ENCODE assay signal across 14 mouse cellular contexts in the genomic region with DNA sequence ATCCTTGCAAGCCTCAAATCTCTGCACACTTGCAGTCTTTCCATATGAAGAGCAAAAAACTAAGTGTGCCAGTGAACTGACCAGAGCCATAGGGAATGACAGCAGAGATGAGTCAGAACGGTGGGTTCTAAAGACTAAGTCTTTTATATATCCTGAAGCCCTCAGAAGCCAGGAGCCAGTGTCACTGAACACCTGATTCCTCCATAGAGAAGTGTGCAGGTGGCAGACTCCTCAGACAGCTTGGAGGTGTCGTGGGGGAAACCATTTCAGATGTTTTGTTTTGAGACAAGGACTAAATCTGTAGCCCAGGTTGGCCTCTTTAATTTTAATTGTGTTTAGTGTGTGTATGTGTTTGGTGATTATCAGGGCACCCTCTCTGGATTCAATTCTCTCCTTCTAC. TPM values are rescaled to one million over a fixed set of nuclear protein-coding genes. Genes with fewer than 3 reads are reported as not detected.
A peak's percentile ranks its signal among the peaks of the same experiment; 100 is the strongest.
DNase-seq lines count a peak whose midpoint lies in the region; ATAC-seq and TF ChIP-seq lines count a peak whose summit lies in the region.
"Had no signal": no experiment of that assay in that cellular context is flagged by ENCODE, and none has a peak within 500 bp of the region (broad histone marks: within the 10 kb centered on the region; RNA-seq: fewer than 3 reads in every experiment).

No protein-coding gene starts in this region.

- peaks cover 29% of the 10 kb centered on the region for H3K4me1 ChIP-seq in liver, embryonic 16.5 days (ENCODE audit: control insufficient read depth, low read depth, low read length)
- peaks cover 37% of the 10 kb centered on the region for H3K4me1 ChIP-seq in liver, postnatal 0 days (ENCODE audit: insufficient read depth)
- no peaks in the 10 kb centered on the region for H3K4me1 ChIP-seq in midbrain, embryonic 16.5 days (ENCODE audit: control insufficient read depth, insufficient read depth, low read length)

- H3K4me2 ChIP-seq in liver, embryonic 16.5 days (ENCODE audit: low read depth, low read length) = no peak overlapping the region
- no peak overlapping the region for H3K4me2 ChIP-seq in liver, postnatal 0 days (ENCODE audit: low read depth, low read length)
- no peak overlapping the region for H3K4me2 ChIP-seq in midbrain, embryonic 16.5 days (ENCODE audit: low read length)
- H3K4me2 ChIP-seq: forebrain, embryonic 15.5 days; neural tube, embryonic 12.5 days had no signal

- TF ChIP-seq CTCF in liver, postnatal 0 days (IDR thresholded peaks at IDR 0.05; ENCODE audit: low read depth) = no peak

- H3K9me3 ChIP-seq in liver, embryonic 16.5 days (replicated peaks; ENCODE audit: control insufficient read depth, low read length) = no peaks in the 10 kb centered on the region
- no peaks in the 10 kb centered on the region for H3K9me3 ChIP-seq in liver, postnatal 0 days (ENCODE audit: low read length)
- no peaks in the 10 kb centered on the region for H3K9me3 ChIP-seq in midbrain, embryonic 16.5 days (replicated peaks; ENCODE audit: control insufficient read depth, low read length, poor library complexity, severe bottlenecking)
- H3K9me3 ChIP-seq: forebrain, embryonic 15.5 days; midbrain, embryonic 10.5 days; neural tube, embryonic 12.5 days had no signal

- no peak for ATAC-seq in liver, embryonic 16.5 days (ENCODE audit: low read depth)
- no peak for ATAC-seq in liver, postnatal 0 days
- no peak for ATAC-seq in midbrain, embryonic 16.5 days
- ATAC-seq: forebrain, embryonic 15.5 days; hindbrain, embryonic 16.5 days had no signal

- DNase-seq in liver (no peak), A20 (ENCODE audit: low read depth, low spot score) (peak; percentile 72), R1 (ENCODE audit: low read depth, low spot score) (peak; percentile 48)
- no peak for DNase-seq in liver, postnatal 0 days
- no peak for DNase-seq in urinary bladder, postnatal 4 days (ENCODE audit: low spot score in 2 of 2)
- DNase-seq: cerebellum, adult 8-10 months; gastrocnemius, postnatal 36 days; thymus, postnatal 4 days had no signal

- 35% methylated on average over 2 of the region's 2 CpGs for WGBS in liver, embryonic 16.5 days (ENCODE audit: insufficient replicate concordance)
- WGBS in liver, postnatal 0 days (ENCODE audit: insufficient replicate concordance) = 48% methylated on average over 2 of the region's 2 CpGs
- WGBS in midbrain, embryonic 16.5 days = 69% methylated on average over 2 of the region's 2 CpGs

- H3K27me3 ChIP-seq in liver, embryonic 16.5 days (ENCODE audit: control insufficient read depth, insufficient read depth, low read depth, low read length) = no peaks in the 10 kb centered on the region
- no peaks in the 10 kb centered on the region for H3K27me3 ChIP-seq in liver, postnatal 0 days (ENCODE audit: insufficient read depth, low read length)
- no peaks in the 10 kb centered on the region for H3K27me3 ChIP-seq in midbrain, embryonic 16.5 days (ENCODE audit: control insufficient read depth, insufficient read depth, low read depth, low read length)
- H3K27me3 ChIP-seq: forebrain, embryonic 15.5 days; neural tube, embryonic 12.5 days had no signal

- H3K27ac ChIP-seq in liver, embryonic 16.5 days (ENCODE audit: low read length) = peak overlapping the region; percentile 68
- H3K27ac ChIP-seq in liver, postnatal 0 days (ENCODE audit: low read depth) = peak overlapping the region; percentile 87
- H3K27ac ChIP-seq in midbrain, embryonic 16.5 days (ENCODE audit: low read length) = no peak overlapping the region
- H3K27ac ChIP-seq: midbrain, embryonic 10.5 days; neural tube, embryonic 12.5 days had no signal

- no peak overlapping the region for H3K9ac ChIP-seq in liver, embryonic 16.5 days (ENCODE audit: low read depth, low read length)
- H3K9ac ChIP-seq in liver, postnatal 0 days (replicated peaks) = no peak overlapping the region
- H3K9ac ChIP-seq in midbrain, embryonic 16.5 days (ENCODE audit: low read depth, low read length) = no peak overlapping the region
- H3K9ac ChIP-seq: forebrain, embryonic 15.5 days; neural tube, embryonic 12.5 days had no signal

- no peak for TF ChIP-seq EP300 in liver, postnatal 0 days (IDR thresholded peaks at IDR 0.05; ENCODE audit: low read depth)

- H3K36me3 ChIP-seq in liver, embryonic 16.5 days (ENCODE audit: control insufficient read depth, insufficient read depth) = no peaks in the 10 kb centered on the region
- no peaks in the 10 kb centered on the region for H3K36me3 ChIP-seq in liver, postnatal 0 days (replicated peaks; ENCODE audit: insufficient read depth, low read length)
- H3K36me3 ChIP-seq in midbrain, embryonic 16.5 days (ENCODE audit: control insufficient read depth, insufficient read depth, low read length) = no peaks in the 10 kb centered on the region
- H3K36me3 ChIP-seq: forebrain, embryonic 15.5 days; midbrain, embryonic 10.5 days; neural tube, embryonic 12.5 days had no signal

- H3K4me3 ChIP-seq in liver, embryonic 16.5 days (ENCODE audit: low read depth, low read length) = no peak overlapping the region
- no peak overlapping the region for H3K4me3 ChIP-seq in liver, postnatal 0 days (ENCODE audit: low read depth, low read length)
- H3K4me3 ChIP-seq in midbrain, embryonic 16.5 days (ENCODE audit: low read depth, low read length) = no peak overlapping the region
- H3K4me3 ChIP-seq: forebrain, embryonic 15.5 days; midbrain, embryonic 10.5 days; neural tube, embryonic 12.5 days had no signal

RNA-seq across cellular contexts. Expression of a gene that starts 22.9 kb away (rescaled TPM):
- 12.1 and 13.3 TPM in 2 replicates for polyA plus RNA-seq in liver, embryonic 16.5 days (2015; fragmentation: Nextera tagmentation; extraction: Ambion mirVana)
- 16.4 and 16.6 TPM in 2 replicates for polyA plus RNA-seq in liver, postnatal 0 days (2015; fragmentation: Nextera tagmentation; extraction: Ambion mirVana)
- polyA plus RNA-seq in midbrain, embryonic 16.5 days (2015; fragmentation: Nextera tagmentation; extraction: Ambion mirVana) = 4.2 and 4.6 TPM in 2 replicates

Comparison
In these comparisons a context has a peak if more than half of its experiments do, and no peak if none do; other contexts are left out.
1. DNase-seq: peak in A20 (single experiment) and R1 (single experiment); none in liver (single experiment), liver, postnatal 0 days (single experiment) and urinary bladder, postnatal 4 days (0 of 2).